Mouse (Mus musculus): ENCODE data around the gene Cd244a.

The Cd244a gene

DNA sequence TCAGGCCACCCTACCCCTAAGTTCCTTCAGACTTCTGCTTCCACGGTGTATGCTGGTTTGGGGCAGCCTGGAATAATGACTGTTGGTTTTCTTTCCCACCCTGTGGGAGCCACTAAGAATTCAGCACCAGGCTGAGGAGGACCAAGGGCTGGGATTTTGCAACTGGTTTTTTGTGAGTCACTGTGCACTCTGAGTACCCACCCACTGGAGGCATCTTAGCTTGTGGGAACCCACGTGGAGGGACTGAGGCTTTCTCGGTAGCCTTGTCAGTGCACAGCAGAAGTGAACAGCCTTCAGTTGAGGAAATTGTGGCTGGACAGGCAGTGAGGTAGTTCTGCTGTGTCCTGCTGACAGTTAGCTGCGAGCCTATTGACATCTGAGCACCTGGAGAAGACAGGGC, at the start of gene Cd244a:
Gene Cd244a, plus strand, starts transcription at position 296 of the 400 bp plus-strand sequence.
- DNase-seq: no peak

- no peak for DNase-seq
Measured at GRCm38 (mm10) chr1:171513234-171513633, 45.8 kb upstream of the Cd244a start.

DNA sequence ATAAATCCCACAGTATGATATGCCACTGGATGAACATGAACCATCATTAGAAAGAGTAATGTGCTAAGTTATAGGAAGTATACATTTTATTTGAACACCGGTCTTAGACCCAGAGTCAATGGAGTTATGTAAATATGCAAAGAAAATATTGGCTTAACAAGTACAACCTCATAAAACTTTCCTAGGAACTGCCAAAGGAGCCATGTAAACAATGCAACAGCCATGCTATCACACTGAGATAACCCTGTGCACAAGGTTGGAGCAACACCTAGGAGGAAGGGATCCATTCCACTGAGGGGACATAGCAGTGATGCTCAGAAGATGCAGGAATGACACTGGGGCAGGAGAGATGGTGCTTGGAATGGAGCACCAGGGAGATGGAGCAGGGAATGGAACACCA, 45.2 kb upstream of the Cd244a start:
- DNase-seq: no peak

DNA sequence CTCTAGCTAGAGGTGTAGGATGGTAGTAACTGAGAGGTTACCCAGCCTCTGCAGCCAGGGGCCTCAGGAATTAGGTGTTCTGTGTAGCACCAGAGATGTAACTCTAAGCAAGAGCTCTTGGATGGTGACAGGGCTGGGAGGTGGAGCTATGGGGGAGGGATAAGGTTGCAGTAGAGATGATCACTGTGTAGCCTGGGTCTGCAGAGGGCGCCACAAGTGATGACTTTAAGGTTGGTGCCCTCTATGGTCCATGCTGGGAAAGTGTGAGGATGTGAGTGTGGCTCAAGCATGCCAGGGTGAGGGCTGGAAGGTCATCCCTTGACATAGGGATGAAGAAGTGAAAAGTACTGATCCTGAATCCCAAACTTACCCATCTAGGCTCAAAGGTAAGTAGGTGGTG, 44.0 kb upstream of the Cd244a start:
- peak in 1 of 2 experiments; percentile 18 for DNase-seq

- DNase-seq: no peak
Measured at GRCm38 (mm10) chr1:171515557-171515956, 43.4 kb upstream of the Cd244a start.

DNA sequence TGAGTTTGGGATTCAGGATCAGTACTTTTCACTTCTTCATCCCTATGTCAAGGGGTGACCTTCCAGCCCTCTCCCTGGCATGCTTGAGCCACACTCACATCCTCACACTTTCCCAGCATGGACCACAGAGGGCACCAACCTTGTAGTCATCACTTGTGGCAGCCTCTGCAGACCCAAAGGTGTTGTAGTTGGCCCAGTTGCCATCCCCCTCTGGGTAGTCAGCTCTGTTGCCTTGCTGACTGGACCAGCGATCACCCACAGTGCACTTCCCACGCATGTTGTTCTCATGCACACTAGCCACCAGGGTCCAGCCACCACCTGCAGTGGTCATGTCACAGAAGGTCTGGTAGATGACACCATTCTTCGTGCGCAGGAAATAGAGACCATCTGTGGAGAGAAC, 27.6 kb upstream of the Cd244a start:
- no peak for DNase-seq

DNA sequence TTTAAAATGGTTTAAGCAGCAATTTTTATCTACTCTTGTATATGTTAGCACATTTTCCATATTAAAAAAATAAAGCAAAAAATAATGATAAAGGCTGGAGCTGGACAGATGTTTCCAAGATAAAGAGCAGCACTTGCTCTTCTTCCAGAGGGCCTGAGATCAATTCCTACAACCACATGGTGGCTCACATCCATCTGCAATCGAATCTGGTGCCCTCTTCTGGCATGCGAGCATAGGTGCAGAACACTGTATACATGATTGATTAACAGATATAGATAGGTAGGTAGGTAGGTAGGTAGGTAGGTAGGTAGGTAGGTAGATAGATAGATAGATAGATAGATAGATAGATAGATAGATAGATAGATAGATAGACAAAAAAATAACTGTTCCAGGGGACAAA, 26.2 kb upstream of the Cd244a start:
- no peak for DNase-seq

- DNase-seq: no peak
Measured at GRCm38 (mm10) chr1:171534557-171534956, 24.4 kb upstream of the Cd244a start.

- no peak for DNase-seq
Measured at GRCm38 (mm10) chr1:171535194-171535593, 23.8 kb upstream of the Cd244a start, which contains the start of gene Itln1. TSS of gene Itln1 (minus strand) at chr1:171535294.

DNA sequence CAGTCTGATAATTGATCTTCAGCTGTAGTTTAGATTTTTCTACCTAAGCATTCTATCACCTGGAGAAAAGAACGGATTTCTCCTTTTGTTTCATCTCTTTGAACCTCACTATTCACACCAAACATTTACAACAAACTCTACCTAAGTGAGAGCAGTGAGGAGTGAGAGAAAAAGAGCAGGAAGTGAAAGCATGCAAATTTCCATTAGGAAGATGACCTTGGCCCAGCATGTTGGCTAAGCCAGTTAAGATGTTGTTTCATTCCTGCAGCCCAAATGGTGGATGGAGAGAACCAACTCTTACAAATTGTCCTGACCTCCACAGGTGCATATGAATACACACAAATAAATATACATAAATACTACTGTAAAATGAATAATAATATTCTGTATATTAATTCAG, 18.3 kb upstream of the Cd244a start:
- DNase-seq: no peak

DNA sequence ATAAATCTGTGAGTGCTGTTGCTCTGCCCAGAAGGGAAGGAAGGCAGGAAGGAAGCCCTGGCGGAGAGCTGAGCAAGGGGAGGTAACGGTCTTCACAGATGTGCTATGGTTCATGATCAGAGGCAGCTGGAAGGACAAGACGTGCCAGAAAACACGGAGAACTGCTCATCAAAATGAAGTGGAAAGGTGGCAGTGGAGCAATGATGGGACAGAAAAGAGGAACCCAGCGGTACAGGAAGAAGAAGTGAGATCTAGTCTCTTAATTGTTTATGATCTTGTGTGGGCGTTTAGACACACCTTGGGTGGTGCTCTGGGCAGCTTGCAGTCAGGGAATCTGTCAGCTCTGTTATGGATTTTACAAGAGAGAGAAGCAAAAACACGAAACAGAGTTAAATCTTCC, 7.7 kb upstream of the Cd244a start:
- peak; percentile 34 to 38 for DNase-seq

- no peak for DNase-seq
Measured at GRCm38 (mm10) chr1:171552230-171552629, 6.8 kb upstream of the Cd244a start.

- no peak for DNase-seq
Measured at GRCm38 (mm10) chr1:171553359-171554341, 5.3 kb upstream of the Cd244a start.

- DNase-seq: no peak
Measured at GRCm38 (mm10) chr1:171556366-171556765, 2.6 kb upstream of the Cd244a start.

- DNase-seq: no peak
Measured at GRCm38 (mm10) chr1:171558407-171558806, 586 bp upstream of the Cd244a start.

- DNase-seq: no peak
Measured at GRCm38 (mm10) chr1:171560262-171560661, 1.3 kb downstream of the Cd244a start.

DNA sequence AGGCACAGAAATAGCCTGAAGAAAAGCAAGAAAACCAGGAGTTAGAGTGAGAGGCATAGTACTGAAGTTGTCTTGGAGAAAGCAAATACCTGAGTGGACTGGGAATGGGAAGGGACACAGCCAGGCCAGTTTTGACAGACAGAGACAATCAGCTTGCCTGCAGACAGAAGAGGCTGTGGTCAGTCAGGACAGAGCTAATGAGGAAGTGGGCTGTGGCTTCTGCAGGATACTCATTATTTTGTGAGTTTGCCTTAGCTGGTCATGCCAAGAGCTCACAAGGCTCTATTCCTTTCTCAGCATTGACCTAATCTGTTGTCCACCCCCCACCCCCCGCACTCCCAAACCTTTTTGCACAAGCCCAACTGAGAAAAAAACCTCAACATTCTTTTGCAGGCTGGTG, 2.2 kb downstream of the Cd244a start:
- DNase-seq: no peak

DNA sequence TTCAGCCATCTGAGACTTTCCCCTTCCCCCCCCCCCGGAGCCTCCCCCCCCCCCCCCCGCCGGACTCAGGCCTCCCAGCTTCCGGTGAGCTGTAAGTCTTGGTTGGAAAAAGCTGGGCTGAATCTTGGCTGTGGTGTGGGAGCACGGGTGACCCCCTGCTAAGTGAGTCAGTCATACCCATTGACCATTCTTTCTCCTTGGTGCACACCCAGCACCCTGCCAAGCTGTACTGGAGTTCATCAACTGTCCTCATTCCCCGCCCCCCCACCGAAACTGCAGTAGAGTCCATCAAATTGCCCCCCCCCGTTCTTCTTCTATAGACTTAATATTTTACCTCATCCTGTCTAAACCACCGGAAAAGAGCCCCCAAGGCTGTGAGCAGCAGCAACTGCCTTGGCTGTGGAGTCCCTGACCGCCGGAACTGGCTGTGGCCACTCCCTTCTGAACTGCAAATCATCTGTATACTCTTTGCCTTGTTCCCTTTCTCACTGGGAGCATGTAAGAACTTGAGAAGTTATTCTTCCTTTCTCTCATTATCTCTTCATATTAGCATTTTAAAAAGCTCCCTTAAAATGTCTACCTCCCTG, 2.7 kb downstream of the Cd244a start:
- peak; percentile 35 to 37 for DNase-seq

- no peak for DNase-seq
Measured at GRCm38 (mm10) chr1:171563042-171563441, 4.0 kb downstream of the Cd244a start.

- DNase-seq: peak in 1 of 2 experiments; percentile 37
Measured at GRCm38 (mm10) chr1:171564247-171564646, 5.3 kb downstream of the Cd244a start.

DNA sequence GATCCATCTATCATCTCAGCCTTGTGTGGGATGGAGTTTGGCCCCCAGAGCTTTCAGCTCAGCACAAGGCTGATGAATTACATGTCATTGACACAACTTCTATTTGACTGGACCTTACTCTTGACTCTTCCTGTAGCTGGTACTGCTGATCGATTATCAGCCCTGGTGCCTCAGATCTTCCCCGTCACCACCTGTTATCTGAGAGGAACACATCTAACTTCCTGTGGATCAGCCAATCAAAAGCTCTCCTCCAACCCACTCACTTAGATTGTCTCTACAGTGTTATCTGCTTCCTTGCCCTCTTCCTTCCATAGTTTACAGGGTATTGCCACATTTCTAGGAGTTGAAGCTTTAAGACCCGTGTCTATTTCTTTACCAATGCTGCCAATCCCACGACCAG, 6.9 kb downstream of the Cd244a start:
- no peak for DNase-seq

- DNase-seq: peak in 1 of 2 experiments; percentile 67
Measured at GRCm38 (mm10) chr1:171566777-171567176, 7.8 kb downstream of the Cd244a start.

- DNase-seq: no peak
Measured at GRCm38 (mm10) chr1:171568436-171568835, 9.4 kb downstream of the Cd244a start.

DNA sequence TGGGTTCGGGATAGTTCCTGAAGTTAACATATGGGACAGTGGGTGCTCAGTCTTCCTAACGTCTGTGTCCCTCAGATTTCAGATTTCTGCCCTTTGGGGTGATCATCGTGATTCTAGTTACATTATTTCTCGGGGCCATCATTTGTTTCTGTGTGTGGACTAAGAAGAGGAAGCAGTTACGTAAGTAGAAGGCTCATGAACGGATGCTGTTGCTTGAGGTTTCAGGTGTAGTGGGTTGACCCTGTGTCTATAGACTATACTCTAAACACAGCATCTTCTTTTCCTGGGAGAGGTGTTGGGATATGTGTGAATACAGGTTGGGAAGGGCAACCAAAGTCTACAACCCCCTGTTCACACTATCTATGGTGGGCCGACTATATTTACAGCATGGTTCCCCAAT, 18.2 kb downstream of the Cd244a start:
- DNase-seq: no peak
